Mouse (Mus musculus) intestine, postnatal 0 days (tissue): ENCODE measurements around the gene Fbxw11. TPM values are rescaled to one million over a fixed set of nuclear protein-coding genes. Genes with fewer than 3 reads are reported as not detected.

ENCODE experiments used
- ATAC-seq: fragments of 200-750 bp; cut with Nextera tagmentation; 2 replicates; pipeline ENCODE4 v1.8.0; 2017; ENCODE audit warnings: mild to moderate bottlenecking, moderate TSS enrichment, moderate library complexity
- H3K27ac ChIP-seq: fragments of 300-500 bp; sonication (generic); 2 replicates; pipeline ENCODE4 v1.5.1; 2014; ENCODE audit warnings: mild to moderate bottlenecking, low read depth, low read length, moderate library complexity
- H3K27me3 ChIP-seq: fragments of 300-500 bp; sonication (generic); replicated peaks from 2 replicates; pipeline ENCODE4 v1.6.1; 2014; ENCODE audit warnings: low read length, mixed read lengths; ENCODE audit not compliant: control insufficient read depth, insufficient read depth
- H3K36me3 ChIP-seq: fragments of 300-500 bp; sonication (generic); 2 replicates; pipeline ENCODE4 v1.6.1; 2014; ENCODE audit warnings: mild to moderate bottlenecking, moderate library complexity; ENCODE audit not compliant: control insufficient read depth, insufficient read depth
- H3K4me1 ChIP-seq: fragments of 300-500 bp; sonication (generic); replicated peaks from 2 replicates; pipeline ENCODE4 v1.6.1; 2014; ENCODE audit warnings: antibody characterized with exemption, low read length, mixed read lengths; ENCODE audit not compliant: control insufficient read depth, insufficient read depth
- H3K4me2 ChIP-seq: fragments of 300-500 bp; sonication (generic); replicated peaks from 2 replicates; pipeline ENCODE4 v1.6.1; 2014; ENCODE audit warnings: low read depth, mild to moderate bottlenecking, moderate library complexity
- H3K4me3 ChIP-seq: fragments of 300-500 bp; sonication (generic); 2 replicates; pipeline ENCODE4 v1.5.1; 2014; ENCODE audit warnings: low read depth, low read length
- H3K9ac ChIP-seq: fragments of 300-500 bp; sonication (generic); 2 replicates; pipeline ENCODE4 v1.6.1; 2014; ENCODE audit warnings: mild to moderate bottlenecking, low read depth, low read length
- H3K9me3 ChIP-seq: fragments of 300-500 bp; sonication (generic); 2 replicates; pipeline ENCODE4 v1.6.1; 2016; ENCODE audit warnings: mixed run types; ENCODE audit not compliant: control insufficient read depth
- CTCF ChIP-seq: sonication (generic); IDR thresholded peaks from 2 replicates; pipeline ENCODE4 v1.5.1; 2016; ENCODE audit warnings: low read depth, mild to moderate bottlenecking, control low read depth, antibody characterized with exemption, moderate library complexity
- WGBS: fragments of 180-500 bp; shearing (Covaris S2); extraction: QIAGEN DNeasy Blood & Tissue Kit; methylation state at CpG from one replicate; pipeline ENCODE4 v1.1.7; 2014; 5-methylcytosine and 5-hydroxymethylcytosine counted together
- polyA plus RNA-seq: library from polyadenylated mRNA; unstranded; fragments of >200 nt; fragmentation: Nextera tagmentation; extraction: Ambion mirVana; gene quantifications from 2 replicates; pipeline ENCODE4 v1.2.1, GENCODE M21; 2015

The Fbxw11 gene
- polyA plus RNA-seq, 1 experiment from 2014 or later = 33.8 TPM

GRCm38 (mm10) chr11:32707481-32707880, 65.0 kb downstream of the Fbxw11 start:
- Histone ChIP-seq H3K4me3 (no peak overlapping the region), H3K9me3 (no peaks in the 10 kb centered on the region), H3K27me3 (no peaks in the 10 kb centered on the region), H3K4me2 (no peak overlapping the region), H3K36me3 (peaks cover 9% of the 10 kb centered on the region; the same call in 1 of the 2 replicates), H3K27ac (no peak overlapping the region), H3K9ac (no peak overlapping the region), H3K4me1 (no peaks in the 10 kb centered on the region)
- 72% methylated on average over 3 of the region's 3 CpGs for WGBS
- ATAC-seq = no peak
- no peak for TF ChIP-seq CTCF

- no peak for TF ChIP-seq CTCF
- Histone ChIP-seq H3K27me3 (no peaks in the 10 kb centered on the region), H3K4me2 (no peak overlapping the region), H3K4me3 (no peak overlapping the region), H3K27ac (no peak overlapping the region), H3K36me3 (peaks cover 16% of the 10 kb centered on the region), H3K9ac (no peak overlapping the region), H3K4me1 (no peaks in the 10 kb centered on the region), H3K9me3 (no peaks in the 10 kb centered on the region)
- 68% methylated on average over 14 of the region's 14 CpGs for WGBS
- ATAC-seq = no peak
Measured at GRCm38 (mm10) chr11:32708739-32709501, 66.4 kb downstream of the Fbxw11 start.

GRCm38 (mm10) chr11:32709563-32709962, 67.0 kb downstream of the Fbxw11 start:
- no peak for ATAC-seq
- Histone ChIP-seq H3K4me1 (no peaks in the 10 kb centered on the region), H3K9me3 (no peaks in the 10 kb centered on the region), H3K4me2 (no peak overlapping the region), H3K4me3 (no peak overlapping the region), H3K9ac (no peak overlapping the region), H3K27ac (no peak overlapping the region), H3K27me3 (no peaks in the 10 kb centered on the region), H3K36me3 (peaks cover 16% of the 10 kb centered on the region)
- TF ChIP-seq CTCF = peak; percentile 88
- WGBS = 13% methylated on average over 1 of the region's 1 CpGs

GRCm38 (mm10) chr11:32714230-32714629, 71.7 kb downstream of the Fbxw11 start:
- Histone ChIP-seq H3K9me3 (no peaks in the 10 kb centered on the region), H3K27me3 (no peaks in the 10 kb centered on the region), H3K9ac (no peak overlapping the region), H3K4me1 (0 out of 2 replicates have a peak, but pooled peaks cover 6% of the 10 kb centered on the region), H3K4me2 (no peak overlapping the region), H3K36me3 (peaks cover 16% of the 10 kb centered on the region), H3K27ac (no peak overlapping the region), H3K4me3 (no peak overlapping the region)
- no peak for ATAC-seq
- peak; percentile 75 for TF ChIP-seq CTCF
- 71% methylated on average over 5 of the region's 5 CpGs for WGBS

- Histone ChIP-seq H3K27me3 (no peaks in the 10 kb centered on the region), H3K9me3 (no peaks in the 10 kb centered on the region), H3K27ac (no peak overlapping the region), H3K36me3 (peaks cover 16% of the 10 kb centered on the region), H3K9ac (no peak overlapping the region), H3K4me1 (0 out of 2 replicates have a peak, but pooled peaks cover 6% of the 10 kb centered on the region), H3K4me3 (no peak overlapping the region), H3K4me2 (no peak overlapping the region)
- 95% methylated on average over 2 of the region's 2 CpGs for WGBS
- ATAC-seq = no peak
- no peak for TF ChIP-seq CTCF
Measured at GRCm38 (mm10) chr11:32714896-32715295, 72.4 kb downstream of the Fbxw11 start.

GRCm38 (mm10) chr11:32715495-32715894, 73.0 kb downstream of the Fbxw11 start:
- TF ChIP-seq CTCF = no peak
- WGBS = 66% methylated on average over 6 of the region's 6 CpGs

More at GRCm38 (mm10) chr11:32715495-32715894, 73.0 kb downstream of the Fbxw11 start:
- H3K4me2 ChIP-seq = no peak overlapping the region
- no peak overlapping the region for H3K9ac ChIP-seq
- no peak overlapping the region for H3K4me3 ChIP-seq
- no peak overlapping the region for H3K27ac ChIP-seq
- ATAC-seq = no peak; the same call in 1 of the 2 replicates
- peaks cover 16% of the 10 kb centered on the region for H3K36me3 ChIP-seq
- no peaks in the 10 kb centered on the region for H3K9me3 ChIP-seq
- no peaks in the 10 kb centered on the region for H3K27me3 ChIP-seq
- H3K4me1 ChIP-seq = 0 out of 2 replicates have a peak, but pooled peaks cover 6% of the 10 kb centered on the region
